Mouse (Mus musculus) small intestine, adult 2 months (tissue): ENCODE data around the gene Tdrd3. TPM values are rescaled to one million over a fixed set of nuclear protein-coding genes. Genes with fewer than 3 reads are reported as not detected.

ENCODE experiments used
- H3K27ac ChIP-seq: fragments of 200-500 bp; 2 replicates; pipeline ENCODE4 v1.5.1; 2012; ENCODE audit warnings: low read depth, low read length, control low read depth, inconsistent platforms; ENCODE audit not compliant: insufficient read depth
- H3K27me3 ChIP-seq: fragments of 200-500 bp; 2 replicates; pipeline ENCODE4 v1.6.1; 2012; ENCODE audit warnings: mild to moderate bottlenecking, moderate library complexity, low read length, inconsistent platforms; ENCODE audit not compliant: control insufficient read depth, insufficient read depth
- H3K36me3 ChIP-seq: fragments of 200-500 bp; 2 replicates; pipeline ENCODE4 v1.6.1; 2012; ENCODE audit warnings: mild to moderate bottlenecking, low read length, control low read depth, inconsistent platforms; ENCODE audit not compliant: control insufficient read depth, insufficient read depth
- H3K4me1 ChIP-seq: fragments of 200-500 bp; 2 replicates; pipeline ENCODE4 v1.6.1; 2012; ENCODE audit warnings: low read length, inconsistent platforms, mixed read lengths; ENCODE audit not compliant: control insufficient read depth, insufficient read depth, insufficient read length
- H3K4me3 ChIP-seq: fragments of 200-500 bp; 2 replicates; pipeline ENCODE4 v1.5.1; 2012; ENCODE audit warnings: low read depth, mild to moderate bottlenecking, control low read depth, inconsistent platforms, low read length, moderate library complexity
- CTCF ChIP-seq: fragments of 200-500 bp; IDR thresholded peaks from 2 replicates; pipeline ENCODE4 v1.5.1; 2012; ENCODE audit warnings: low read depth, mild to moderate bottlenecking, control low read depth, inconsistent platforms, low read length, moderate library complexity, mixed read lengths; ENCODE audit not compliant: insufficient replicate concordance, insufficient read length; ENCODE audit errors: extremely low read depth
- POLR2A ChIP-seq: fragments of 200-500 bp; IDR thresholded peaks from 2 replicates; pipeline ENCODE4 v1.6.1; 2012; ENCODE audit warnings: low read depth, mild to moderate bottlenecking, control low read depth, inconsistent platforms, low read length, moderate library complexity
- WGBS: fragments of 180-500 bp; shearing (Covaris S2); methylation state at CpG from one replicate; pipeline ENCODE4 v1.1.7; 2018; 5-methylcytosine and 5-hydroxymethylcytosine counted together
- polyA plus RNA-seq: library from polyadenylated mRNA; depleted of rRNA; stranded (reverse); fragments of >200 nt; gene quantifications from 2 replicates; pipeline ENCODE4 v1.2.3, GENCODE M21; 2012

Gene Tdrd3
- polyA plus RNA-seq, 1 experiment, result 0.53 TPM

DNA sequence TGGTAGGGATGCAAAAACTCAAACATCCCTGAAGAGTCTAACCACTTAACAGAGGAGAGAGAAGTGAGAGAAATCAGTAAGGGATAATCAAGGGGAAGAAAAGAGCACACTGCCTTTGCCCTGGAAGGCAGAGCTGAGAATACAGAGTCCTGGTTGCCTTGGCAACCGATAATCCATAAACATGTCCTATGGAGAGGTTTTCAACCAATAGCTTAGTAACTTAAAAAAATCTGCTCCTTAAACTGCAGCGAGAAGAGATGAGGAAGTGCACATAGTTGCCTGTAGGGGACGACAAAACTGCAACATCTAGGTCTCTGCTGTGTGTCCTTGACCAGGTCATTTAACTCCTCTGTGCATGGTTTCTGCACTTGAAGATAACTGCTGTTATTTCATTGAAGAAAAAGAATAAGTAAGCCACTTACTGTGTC, 150.6 kb downstream of the Tdrd3 start:
- WGBS, result 29% methylated on average over 3 of the region's 3 CpGs
- Histone ChIP-seq H3K4me3 (no peak overlapping the region), H3K27me3 (no peaks in the 10 kb centered on the region), H3K27ac (no peak overlapping the region), H3K36me3 (no peaks in the 10 kb centered on the region), H3K4me1 (no peaks in the 10 kb centered on the region)
- TF ChIP-seq CTCF (no peak), POLR2A (no peak)

DNA sequence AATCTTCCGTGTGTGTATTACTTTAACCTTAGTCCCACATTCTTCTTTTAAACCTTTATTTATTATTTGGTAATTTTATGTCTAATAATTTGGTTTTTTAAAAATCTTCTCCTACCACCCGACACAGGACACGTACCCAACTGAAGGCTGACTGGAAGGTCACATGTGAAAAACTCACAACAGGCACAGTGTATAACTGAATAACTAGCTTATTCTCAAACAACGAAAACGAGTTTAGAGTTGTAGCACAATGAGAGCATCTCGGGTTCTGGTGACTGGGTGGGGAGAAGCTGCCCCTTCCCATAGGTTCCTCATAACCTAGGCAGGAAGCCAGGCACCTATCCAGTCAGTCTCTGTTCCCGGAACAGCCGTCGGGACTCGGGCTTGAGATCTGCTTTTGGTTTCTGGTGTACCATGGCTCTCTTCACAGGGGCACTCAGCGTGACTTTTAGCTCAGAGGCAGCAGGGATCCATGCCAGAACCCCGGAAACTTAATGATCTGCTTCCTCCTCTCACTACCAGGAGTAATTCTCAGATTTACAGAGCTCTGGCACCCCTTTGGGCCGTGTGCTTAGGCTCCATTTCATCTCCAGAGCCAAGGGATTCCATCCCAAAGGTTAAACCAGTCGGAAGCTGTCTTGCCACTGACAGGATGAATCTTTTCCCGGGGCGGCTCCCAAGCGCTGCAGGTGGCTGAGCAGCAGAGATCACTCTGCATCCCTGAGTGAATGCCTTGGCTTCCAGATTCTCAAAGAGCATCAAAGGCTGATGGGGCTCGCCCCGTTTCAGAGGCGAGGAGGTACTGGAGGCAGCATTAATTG, 151.4 kb downstream of the Tdrd3 start:
- TF ChIP-seq POLR2A (0 out of 2 replicates have a peak, but pooled peaks have one; percentile 8), CTCF (no peak)
- H3K4me3 ChIP-seq, result peak overlapping the region; percentile 40
- WGBS, result 15% methylated on average over 20 of the region's 20 CpGs

DNA sequence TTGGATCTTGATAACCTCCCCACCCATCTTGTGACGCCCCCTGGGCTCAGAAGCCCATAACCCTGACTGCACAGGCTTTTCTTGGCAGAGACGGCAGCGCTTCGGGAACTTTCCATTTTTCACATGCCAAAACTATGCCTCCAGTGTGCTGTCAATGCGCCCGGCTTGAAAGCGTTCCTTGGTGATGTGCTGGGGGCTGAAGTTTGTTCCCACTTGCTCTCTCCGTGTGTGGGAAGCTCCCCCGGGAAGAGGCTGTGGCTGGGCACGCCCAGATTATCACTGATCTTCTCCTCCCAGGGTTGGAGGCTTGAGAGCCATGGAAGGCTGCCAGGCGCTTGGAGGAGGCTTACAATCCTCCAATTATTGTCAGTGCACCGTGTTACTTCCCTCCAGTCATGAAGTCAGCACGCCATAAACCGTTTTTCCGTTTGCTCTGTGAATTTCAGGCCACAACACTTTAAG, 152.0 kb downstream of the Tdrd3 start:
- TF ChIP-seq POLR2A, result no peak
- TF ChIP-seq CTCF, result no peak
- H3K4me3 ChIP-seq, result peak overlapping the region; percentile 40
- no peaks in the 10 kb centered on the region for H3K27me3 ChIP-seq
- no peaks in the 10 kb centered on the region for H3K4me1 ChIP-seq
- H3K27ac ChIP-seq, result no peak overlapping the region
- WGBS, result 13% methylated on average over 15 of the region's 15 CpGs
- H3K36me3 ChIP-seq, result no peaks in the 10 kb centered on the region

More for the DNA sequence above, 151.4 kb downstream of the Tdrd3 start:
- no peaks in the 10 kb centered on the region for H3K27me3 ChIP-seq
- H3K36me3 ChIP-seq, result no peaks in the 10 kb centered on the region
- no peak overlapping the region for H3K27ac ChIP-seq
- H3K4me1 ChIP-seq, result no peaks in the 10 kb centered on the region

DNA sequence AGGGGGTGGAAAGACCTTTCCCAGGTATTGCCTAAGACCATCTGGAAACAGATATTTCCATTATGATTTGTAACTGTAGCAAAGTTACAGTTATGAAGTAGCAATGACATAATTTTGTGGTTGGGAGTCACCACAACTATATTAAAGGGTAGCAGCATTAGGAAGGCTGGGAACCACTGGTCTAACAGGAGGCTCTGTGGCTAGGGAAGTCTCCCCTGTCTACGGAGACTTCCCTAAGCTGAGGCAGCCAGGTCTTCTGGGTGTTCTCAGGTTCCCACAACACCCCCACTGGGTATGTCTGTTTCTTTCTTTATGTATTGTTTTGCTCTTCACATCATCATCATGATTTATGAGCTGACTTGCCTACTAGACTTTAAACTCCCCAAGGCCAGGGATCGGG, 153.0 kb downstream of the Tdrd3 start:
- Histone ChIP-seq H3K27me3 (no peaks in the 10 kb centered on the region), H3K36me3 (no peaks in the 10 kb centered on the region), H3K27ac (no peak overlapping the region), H3K4me3 (no peak overlapping the region), H3K4me1 (no peaks in the 10 kb centered on the region)
- 75% methylated on average over 2 of the region's 2 CpGs for whole genome bisulfite sequencing
- TF ChIP-seq CTCF (no peak), POLR2A (no peak)

DNA sequence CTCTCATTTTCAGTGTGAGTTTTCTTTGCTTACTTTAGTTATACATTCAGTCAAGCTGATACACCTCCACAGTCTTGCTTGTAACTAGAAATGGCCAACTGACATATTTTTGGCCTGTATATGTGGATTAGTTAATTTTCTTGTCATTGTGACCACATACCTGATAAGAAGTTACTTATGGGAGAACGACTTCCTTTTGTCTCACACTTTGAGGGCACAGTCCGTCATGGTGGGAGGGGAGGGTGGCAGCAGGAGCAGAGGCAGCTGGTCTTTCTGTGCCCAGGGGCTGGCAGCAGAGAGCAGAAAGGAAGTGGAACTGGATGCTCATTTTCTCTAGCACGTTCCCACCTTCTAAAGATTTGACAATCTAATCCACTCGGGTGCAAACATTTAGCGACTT, 156.0 kb downstream of the Tdrd3 start:
- no peak overlapping the region for H3K4me3 ChIP-seq
- no peak overlapping the region for H3K27ac ChIP-seq
- no peaks in the 10 kb centered on the region for H3K36me3 ChIP-seq
- WGBS, result 44% methylated on average over 5 of the region's 5 CpGs
- no peaks in the 10 kb centered on the region for H3K4me1 ChIP-seq
- no peaks in the 10 kb centered on the region for H3K27me3 ChIP-seq
- no peak for TF ChIP-seq CTCF
- no peak for TF ChIP-seq POLR2A

GRCm38 (mm10) chr14:87582610-87583009, 166.2 kb downstream of the Tdrd3 start:
- no peak overlapping the region for H3K4me3 ChIP-seq
- 86% methylated on average over 3 of the region's 3 CpGs for WGBS
- no peaks in the 10 kb centered on the region for H3K27me3 ChIP-seq
- H3K4me1 ChIP-seq, result no peaks in the 10 kb centered on the region
- no peaks in the 10 kb centered on the region for H3K36me3 ChIP-seq
- TF ChIP-seq CTCF (no peak), POLR2A (no peak)
- H3K27ac ChIP-seq, result no peak overlapping the region
